Mouse (Mus musculus) CD4-positive, CD25-positive, alpha-beta regulatory T cell, adult 4 months (primary cell): ENCODE results near the gene Ier3. TPM values are rescaled to one million over a fixed set of nuclear protein-coding genes. Genes with fewer than 3 reads are reported as not detected.
"Not testable (repeated sequence)": the region's sequence is repeated elsewhere in the genome, so short reads cannot be mapped to it uniquely, and the experiment has no call there.

Source experiments
- ATAC-seq: one replicate; pipeline ENCODE4 v1.8.0; 2017
- polyA plus RNA-seq, 2 experiments: library from polyadenylated mRNA; unstranded; fragments of 100-300 nt; shearing (Covaris generic); gene quantifications; one replicate each; pipeline ENCODE4 v1.2.1; 2017

The Ier3 gene
- polyA plus RNA-seq, 2 experiments from 2014 or later: 1.1 to 1.9 TPM

DNA sequence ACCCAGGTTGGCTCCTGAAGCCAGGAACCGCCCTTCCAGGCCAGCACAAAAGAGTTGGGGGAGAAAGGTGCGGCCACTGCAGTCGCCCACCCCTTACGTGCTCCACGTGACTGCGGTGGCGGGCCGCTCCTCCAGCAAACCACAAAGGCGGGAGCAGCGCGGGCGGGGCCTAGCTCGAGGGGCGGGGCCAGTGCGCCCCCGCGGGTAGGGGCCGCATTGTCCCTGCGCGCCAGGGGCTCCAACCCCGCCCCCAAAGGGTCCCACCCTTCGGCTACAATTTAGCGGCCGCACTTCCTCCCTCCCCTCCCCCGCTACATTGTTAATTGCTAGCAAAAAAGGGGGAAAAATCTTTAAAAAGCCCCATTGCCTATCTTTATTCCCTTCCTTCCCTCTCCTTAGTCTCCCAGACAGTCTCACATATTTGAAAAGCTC lies 15.5 kb downstream of the Ier3 start:
- no peak for ATAC-seq

DNA sequence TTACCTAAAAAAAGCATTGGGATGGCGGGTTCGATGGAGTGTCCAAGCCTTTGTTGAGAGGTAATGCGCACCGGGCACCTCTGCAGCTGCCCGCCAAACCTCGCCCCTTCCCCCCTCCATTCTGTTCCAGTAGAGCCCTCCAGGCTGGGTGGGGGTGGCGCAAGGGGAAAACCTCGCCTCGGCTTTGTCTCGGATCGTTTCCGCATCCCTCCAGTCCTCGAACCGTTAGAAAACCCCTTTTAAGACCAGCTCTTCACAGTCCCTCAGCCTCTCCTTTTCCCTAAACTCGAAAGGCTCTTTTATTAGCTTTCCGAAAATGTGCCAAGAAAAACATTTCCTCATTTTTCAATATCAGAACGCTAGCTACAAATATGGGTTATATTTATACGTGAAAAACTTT lies 16.0 kb downstream of the Ier3 start:
- no peak for ATAC-seq

DNA sequence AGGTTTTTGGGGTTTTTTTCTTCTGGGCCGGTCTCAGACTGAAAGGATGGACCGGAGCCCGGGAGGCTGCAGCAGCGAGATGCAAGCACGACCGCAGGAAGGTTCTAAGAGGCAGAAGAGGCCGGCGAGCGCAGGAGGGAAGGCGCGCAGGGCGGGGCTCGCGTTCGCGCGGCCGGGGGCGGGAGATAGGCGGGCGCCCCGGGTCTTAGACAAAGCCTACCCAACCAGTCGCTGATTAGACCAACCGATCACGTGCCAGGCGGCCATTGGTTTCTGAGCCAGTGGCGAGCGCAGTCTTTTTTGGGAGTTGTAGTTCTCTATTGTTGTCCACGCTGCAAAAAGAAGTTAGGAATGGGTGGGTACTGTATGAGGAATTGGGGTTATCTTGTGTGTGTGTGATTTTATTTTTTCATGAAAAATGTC lies 16.6 kb downstream of the Ier3 start, which contains the start of gene Tubb5:
Tubb5 (minus strand) TSS at position 185 of the 423 bp plus-strand sequence.
- ATAC-seq: peak; percentile 44

DNA sequence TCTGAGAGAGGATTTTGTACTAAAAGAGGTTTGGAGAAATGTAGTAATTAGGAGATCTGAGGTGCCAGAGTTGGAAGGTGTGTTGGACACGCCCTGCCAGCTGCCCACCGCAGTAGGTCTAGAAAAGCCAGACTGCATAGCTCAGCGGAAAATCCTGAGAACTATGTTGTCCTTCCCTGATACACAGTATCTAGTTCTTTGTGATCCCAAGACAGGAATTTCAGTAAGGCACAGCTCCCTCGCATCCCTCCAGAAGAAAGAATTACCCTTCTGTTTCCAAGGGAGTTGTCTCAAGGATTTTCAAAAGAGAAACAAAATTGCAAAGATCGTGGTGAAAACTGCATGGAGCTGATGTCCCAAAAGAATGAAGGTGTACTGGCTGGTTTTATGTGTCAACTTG lies 17.1 kb downstream of the Ier3 start:
- ATAC-seq: no peak

DNA sequence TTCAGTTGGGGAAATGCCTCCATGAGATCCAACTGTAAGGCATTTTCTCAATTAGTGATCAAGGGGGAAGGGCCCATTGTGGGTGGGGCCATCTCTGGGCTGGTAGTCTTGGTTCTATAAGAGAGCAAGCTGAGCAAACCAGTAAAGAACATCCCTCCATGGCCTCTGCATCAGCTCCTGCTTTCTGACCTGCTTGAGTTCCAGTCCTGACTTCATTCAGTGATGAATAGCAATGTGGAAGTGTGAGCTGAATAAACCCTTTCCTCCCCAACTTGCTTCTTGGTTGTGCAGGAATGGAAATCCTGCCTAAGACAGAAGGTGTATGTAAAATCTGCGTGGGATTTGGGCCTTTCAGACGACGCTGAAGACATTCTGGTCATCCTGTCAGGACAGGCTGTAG lies 17.5 kb downstream of the Ier3 start:
- not testable (repeated sequence) for ATAC-seq

DNA sequence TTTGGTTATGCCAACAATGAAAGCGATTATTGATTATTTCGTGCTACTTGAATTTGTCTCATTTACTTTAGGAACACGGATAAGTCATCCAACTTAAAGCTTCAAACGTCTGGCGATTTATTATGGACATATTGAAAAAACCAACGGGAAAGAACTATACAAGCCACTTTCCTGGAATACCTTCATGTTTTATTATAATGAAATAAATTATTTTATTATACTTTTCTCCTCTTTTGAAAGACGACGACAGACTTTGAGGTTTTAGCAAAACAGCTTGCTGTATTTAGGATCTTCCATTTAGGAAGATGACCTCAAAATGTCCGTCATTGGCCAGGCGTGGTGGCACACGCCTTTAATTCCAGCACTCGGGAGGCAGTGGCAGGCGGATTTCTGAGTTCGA lies 19.1 kb downstream of the Ier3 start:
- no peak for ATAC-seq

DNA sequence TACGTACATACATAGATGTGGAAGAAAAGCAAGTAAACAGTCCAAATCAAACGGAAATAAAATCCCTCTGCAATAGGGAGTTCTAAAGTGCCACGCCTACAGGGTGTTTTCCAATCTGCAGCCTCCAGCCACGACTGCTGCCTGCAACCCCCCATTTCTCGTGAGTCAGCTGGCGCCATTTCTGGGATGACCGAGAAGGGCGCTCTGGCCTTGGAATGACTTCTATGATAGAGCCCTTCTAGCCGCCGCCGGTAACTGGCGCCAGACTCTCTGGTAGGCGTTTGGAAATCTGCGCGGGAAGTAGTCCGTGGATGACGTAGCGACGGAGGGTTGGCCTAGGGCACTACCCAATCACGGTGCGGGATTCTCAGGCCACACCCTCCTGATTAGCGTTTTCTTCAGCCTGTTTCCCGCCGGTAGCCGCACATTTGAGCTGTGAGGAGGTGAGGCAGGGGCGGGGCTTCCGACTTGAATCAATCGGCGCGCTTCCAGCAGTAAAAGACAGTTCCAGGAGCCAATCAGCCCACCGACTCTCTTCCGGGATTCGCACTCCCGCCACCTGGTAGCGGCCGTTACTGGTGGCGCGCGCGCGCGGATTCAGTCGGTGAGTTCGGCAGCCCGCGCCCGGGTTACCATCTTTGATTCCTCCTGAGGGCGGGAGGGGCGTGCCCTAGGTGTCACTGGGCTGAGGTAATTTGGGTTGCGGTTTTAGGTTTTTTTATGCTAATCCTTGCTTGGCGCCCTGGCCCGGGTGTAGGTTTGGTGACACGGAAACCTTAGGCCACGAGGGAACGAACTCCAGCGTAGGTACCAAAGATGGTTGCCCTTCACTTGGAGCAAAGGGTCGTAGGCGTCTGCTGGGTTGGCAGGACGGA lies 19.8 kb downstream of the Ier3 start, which contains the start of gene Mdc1:
Mdc1 (plus strand) TSS at position 440 of the 875 bp plus-strand sequence.
- peak; percentile 83 for ATAC-seq

DNA sequence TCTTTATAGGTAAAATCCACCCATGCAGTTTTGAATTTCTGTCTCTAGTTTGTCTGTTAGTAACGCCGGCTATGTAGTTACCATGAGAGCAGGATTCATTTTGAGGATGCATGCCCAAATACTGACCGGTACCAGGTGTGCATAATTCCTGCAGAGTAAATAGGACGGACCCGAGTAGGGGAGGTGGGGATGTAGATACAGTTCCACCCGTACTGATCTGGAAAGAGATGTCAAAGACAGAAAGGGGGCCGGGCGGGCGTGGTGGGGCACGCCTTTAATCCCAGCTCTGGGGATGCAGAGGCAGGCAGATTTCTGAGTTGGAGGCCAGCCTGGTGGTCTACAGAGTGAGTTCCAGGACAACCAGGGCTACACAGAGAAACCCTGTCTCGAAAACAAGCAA lies 20.5 kb downstream of the Ier3 start:
- no peak for ATAC-seq

DNA sequence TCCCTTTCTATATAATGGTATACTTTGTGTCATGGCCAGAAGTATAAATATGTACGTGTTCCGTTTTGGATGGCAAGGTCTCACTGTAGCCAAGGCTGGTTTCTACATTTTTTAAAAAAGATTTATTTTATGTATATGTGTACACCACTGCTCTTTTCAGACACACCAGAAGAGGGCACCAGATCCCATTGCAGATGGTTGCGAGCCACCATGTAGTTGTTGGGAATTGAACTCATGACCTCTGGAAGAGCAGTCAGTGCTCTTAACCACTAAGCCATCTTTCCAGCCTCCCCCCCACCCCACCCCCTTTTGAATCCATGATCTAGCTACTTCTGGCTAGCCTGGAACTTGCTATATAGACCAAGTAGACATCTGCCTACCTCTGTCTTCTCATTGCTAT lies 22.0 kb downstream of the Ier3 start:
- ATAC-seq: no peak

DNA sequence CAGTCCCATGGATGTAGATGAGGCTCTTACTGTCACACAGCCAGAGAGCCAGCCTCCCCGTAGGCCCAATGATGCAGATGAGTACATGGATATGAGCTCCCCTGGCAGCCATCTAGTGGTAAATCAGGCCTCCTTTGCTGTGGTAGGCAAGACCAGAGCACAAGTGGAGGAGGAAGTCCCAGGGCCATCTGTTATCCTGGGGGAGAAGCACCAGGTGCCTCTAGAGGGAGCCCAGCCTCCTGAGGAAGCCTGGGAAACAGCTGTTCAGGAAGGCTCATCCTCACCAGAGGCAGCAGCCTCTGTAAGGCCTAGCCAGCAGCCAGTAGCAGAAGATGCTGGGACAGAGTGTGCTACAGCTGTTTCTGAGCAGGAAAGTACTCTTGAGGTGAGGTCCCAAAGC lies 26.6 kb downstream of the Ier3 start:
- no peak for ATAC-seq

DNA sequence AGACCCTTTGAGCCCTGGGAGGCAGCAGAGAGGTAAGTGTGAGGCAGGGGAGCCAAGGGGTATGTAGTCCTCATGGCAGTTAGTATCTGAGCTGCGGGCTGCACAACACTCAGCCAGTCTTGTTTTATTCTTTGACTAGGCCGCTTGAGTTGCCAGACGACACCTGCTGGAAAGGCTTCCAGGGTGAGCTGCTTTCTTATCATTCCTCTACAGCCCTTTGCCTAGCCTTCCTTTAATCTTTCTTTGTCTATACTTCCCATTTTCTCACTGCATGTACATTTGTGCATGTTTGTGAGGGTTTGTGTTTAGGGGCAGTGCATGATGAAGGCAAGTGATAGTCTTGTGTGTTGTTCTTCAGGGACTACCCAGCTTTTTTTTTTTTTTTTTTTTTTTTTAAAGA lies 29.5 kb downstream of the Ier3 start:
- ATAC-seq: no peak

DNA sequence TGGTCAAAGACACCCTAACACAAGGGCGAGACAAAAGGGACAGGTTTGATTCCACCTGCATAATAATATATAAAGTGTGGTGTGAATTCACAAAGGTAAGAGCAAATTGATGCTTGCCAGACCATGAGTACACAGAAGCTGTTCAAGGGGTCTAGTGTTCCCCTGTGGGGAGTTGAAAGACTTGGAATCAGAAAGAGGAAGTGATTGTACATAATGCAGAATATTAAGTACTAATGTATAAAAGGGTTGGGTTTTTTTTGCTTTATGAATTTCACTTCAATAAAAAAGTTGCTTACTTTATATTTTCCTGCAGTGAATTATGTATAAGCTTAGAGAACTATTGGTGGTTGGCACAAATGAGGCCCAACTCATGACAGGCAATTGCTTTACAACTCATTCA lies 37.9 kb downstream of the Ier3 start:
- ATAC-seq: no peak

DNA sequence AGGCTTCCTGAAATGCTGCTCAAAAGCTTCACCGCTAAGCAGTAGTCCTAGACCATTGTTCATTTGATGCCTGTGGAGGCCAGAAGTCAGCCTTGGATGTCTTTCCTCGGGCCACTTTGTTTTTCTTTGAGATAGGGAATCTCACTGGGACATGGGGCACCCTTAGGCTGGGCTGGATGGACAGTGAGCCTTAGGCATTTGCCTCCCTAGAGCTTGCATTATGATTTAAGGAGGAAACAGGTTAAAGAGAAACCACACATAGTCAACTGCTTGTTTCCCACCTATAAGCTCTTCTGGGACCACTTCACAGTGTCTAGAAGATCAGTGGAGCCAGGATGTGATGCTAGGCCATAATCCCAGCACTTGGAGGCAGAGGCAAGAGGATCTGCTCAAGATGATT lies 38.4 kb downstream of the Ier3 start:
- no peak for ATAC-seq

DNA sequence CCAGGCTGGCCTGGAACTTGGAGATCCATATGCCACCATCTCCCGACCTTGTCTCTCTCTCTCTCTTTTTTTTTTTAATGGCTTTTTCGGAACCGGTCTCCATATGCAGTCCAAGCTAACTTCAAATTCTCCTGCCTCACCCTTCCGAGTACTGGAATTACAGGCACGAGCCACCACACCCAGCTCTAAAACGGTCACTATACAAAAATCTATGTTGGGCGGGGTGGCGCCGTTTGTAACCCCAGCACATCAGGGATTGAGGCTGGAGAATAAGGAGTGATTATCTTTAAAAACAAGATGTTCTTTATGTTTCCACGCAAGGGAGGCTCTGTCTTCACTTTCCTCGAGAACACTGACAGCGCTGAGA lies 39.3 kb downstream of the Ier3 start:
- ATAC-seq: no peak

DNA sequence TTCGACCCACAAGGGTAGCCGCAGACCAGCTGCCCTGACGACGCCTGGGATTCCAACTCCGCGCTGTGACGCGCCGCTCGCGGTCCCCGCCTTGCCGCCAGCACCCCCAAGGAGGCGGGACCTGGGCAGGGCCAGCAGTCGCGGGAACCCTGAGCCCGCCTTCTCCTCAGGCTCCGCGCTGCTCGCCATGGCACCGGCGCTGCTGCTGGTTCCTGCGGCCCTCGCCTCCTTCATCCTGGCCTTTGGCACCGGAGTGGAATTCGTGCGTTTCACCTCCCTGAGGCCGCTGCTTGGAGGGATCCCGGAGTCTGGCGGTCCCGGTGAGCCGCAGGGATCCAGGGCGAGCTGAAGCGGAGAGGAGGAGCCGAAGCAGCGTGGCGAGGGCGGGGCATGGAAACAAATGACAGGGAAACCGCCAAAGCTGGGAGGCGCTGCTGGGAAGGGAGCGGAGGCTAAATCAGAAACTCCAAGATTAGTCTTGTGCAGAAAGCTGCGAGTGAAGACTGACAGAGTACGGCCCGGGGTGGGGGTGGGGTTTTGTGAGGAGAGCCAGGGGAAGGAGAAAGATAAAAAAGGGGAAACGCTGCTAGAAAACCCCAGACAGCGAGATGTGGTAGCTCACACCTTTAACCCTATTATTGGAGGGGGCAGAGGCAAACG lies 39.8 kb downstream of the Ier3 start, which contains the start of gene Nrm:
Nrm (plus strand) TSS at position 121 of the 660 bp plus-strand sequence.
- ATAC-seq: peak; percentile 92

DNA sequence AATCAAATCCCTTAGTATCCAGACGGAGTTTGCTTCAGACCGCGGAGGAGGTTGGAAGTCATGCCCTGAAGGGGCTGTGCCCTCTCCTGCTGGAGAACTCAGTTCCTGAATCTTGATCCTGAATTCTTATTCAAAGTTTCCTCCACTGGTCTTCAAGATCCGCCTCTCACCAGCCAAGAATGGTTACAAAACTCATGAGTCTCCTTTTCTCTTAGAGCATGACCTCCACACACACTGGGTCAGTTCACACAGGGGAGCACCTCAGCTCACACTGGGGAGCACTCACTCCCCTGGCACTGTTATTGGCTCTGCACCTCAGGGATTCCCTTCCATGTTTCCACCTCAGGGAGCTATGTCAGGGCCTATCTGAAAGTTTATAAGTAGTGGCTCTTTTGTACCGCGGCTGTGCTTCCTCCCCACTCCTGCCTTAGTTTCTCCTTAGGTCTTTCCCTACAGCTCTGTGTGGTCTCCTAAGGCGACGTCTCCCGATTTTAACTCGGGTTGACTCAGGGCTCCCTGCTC lies 43.4 kb downstream of the Ier3 start:
- no peak for ATAC-seq

DNA sequence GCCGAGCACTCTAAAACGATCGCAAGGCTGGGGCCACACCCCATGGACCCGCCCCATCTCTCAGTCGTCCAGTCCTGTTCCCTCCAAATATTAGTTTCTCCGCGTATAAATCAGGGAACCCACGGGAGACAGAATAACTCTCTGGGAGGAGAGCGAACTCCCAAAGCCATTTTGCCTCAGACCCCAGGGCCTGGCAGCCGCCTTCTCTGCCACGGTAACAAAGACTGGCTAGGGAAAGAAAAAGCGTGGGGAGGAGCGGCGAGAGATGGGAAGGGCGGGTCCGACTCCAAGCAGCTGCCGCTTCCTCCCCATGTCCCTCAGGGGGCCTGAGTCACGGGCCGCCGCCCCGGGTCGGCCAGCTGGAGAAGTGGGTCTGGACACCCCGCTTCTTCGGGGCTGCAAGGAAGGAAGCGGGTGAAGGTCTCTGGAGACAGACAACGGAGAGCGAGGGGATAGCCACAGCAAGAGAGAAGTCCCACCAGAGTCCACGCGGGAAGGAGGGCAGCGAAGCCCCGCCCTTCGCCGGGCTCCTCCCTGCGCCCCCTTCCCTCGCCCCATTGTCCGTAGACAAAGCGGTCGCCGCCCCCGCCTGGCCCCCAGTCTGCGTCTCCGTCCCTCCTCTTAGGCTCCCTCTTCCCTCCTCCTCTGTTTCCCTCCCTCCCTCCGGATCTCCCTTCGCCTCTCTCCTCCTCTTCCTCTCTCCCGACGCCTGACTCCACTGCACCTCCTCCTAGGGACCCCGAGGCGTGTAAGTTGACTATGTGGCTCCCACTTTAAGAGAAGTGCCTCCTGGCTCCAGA lies 44.2 kb downstream of the Ier3 start, which contains the start of gene Ppp1r18:
Ppp1r18 (plus strand) TSS at position 113 of the 800 bp plus-strand sequence.
- no peak for ATAC-seq

DNA sequence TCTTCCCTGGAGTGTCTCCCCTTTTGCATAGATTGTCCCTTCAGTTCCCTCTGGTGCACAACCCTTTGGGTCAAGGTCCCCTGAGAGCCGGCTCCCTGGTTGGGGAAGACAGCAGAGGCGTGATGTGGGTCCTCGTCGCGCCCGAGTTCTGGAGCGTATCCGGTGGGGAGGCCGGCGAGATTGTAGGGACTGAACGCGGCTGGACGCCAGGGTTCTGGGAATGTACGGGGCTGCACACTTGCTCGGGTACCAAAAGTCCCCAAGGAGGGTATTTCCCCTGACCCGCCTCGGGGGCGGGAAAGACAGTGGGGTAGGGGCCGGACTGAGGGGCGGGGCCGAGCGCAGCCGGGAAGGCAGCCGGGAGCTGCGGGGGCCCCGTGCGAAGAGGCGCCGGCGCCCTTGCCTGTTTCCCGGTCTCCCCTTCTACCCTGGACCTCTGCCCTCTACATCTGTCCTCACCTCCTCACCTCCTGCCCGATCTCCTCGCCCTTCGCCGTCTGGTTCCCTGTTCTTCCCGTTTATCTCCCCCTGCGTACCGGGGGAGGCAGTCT lies 44.9 kb downstream of the Ier3 start:
- no peak for ATAC-seq

DNA sequence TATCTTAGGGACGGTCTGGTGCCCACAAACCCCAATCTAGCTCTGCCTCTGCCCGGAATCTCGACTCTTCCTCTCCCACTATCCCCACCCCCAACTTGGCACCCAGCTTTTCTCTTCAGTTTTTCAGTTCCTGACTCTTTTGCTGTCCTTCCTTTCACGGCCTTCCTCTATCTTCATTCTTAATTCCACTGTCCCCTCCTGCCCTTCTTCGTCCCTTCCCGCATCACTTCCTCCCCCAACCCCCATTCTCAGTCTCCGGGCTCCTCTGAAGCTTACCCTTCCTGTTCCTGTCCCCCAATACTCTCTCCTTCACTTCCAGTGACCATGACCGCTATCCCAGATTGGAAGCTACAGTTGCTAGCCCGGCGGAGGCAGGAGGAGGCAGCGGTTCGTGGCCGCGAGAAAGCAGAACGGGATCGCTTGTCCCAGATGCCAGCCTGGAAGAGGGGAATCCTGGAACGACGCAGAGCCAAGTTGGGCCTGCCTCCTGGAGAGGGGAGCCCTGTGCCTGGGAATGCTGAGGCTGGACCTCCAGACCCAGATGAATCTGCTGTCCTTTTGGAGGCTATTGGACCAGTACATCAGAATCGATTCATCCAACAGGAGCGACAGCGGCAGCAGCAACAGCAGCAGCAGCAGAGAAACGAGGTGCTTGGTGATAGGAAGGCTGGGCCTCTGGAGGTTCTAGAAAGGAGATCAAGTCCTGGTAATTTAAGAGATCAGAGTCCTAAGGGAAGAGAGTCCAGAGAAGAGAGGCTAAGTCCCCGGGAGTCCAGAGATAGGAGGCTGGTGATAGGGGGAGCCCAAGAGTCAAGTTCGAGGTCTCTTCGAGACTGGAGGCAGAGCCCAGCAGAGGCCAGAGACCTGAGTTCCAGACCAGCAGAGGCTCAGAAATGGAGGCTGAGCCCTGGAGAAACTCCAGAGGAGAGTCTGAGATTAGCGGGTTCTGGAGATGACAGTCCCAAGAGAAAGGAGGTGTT lies 45.7 kb downstream of the Ier3 start:
- ATAC-seq: no peak

DNA sequence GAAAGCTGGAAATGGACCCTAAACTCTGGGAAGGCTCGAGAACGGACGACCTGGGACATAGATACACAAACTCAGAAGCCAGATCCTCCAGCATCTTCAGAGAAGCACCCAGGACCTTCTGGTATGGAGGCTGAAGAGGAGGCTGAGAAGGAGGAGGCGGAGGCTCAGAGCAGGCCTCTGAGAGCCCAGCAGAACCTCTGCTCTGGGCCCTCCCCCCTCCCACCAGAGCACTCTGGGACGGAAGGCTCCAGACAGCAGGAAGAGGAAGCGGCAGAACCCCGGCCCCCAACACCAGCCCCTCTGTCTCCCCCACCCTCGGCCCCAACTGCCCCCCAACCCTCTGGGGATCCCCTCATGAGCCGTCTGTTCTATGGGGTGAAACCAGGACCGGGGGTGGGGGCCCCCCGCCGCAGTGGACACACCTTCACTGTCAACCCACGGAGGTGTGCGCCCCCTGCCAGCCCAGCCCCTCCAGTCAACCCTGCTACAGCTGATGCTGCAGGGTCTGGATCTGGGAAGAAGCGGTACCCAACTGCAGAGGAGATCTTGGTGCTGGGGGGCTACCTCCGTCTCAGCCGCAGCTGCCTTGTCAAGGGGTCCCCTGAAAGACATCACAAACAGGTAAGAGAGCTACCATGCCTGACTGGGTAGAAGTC lies 46.8 kb downstream of the Ier3 start:
- ATAC-seq: peak; percentile 49

DNA sequence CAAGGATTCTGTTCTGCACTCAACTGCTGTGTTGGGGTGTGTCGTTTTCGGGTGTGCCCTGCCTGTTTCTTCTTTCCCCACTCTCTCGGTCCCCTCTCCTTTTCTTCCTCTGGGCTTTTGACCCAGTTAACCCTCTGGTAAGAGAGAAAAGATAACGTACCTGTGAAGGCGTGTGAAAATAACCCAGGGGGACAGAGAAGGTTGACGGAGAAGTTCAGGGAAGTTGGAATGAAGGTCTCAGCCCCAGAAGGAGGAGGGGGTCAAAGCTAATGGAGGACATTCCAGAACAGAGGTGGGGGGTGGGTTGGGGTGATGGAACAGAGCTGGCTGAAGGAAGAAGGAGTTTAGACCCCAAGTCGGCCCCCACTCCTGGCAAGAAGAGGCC lies 47.5 kb downstream of the Ier3 start:
- ATAC-seq: no peak
